Mouse (Mus musculus): Measurements from ENCODE around the gene Nfxl1. TPM values are rescaled to one million over a fixed set of nuclear protein-coding genes. Genes with fewer than 3 reads are reported as not detected.
"Not testable (repeated sequence)": the region's sequence is repeated elsewhere in the genome, so short reads cannot be mapped to it uniquely, and the experiment has no call there.

Gene Nfxl1
- polyA plus RNA-seq, 1 experiment from 2014 or later = 18.0 TPM

GRCm38 (mm10) chr5:72565621-72566020 is 6.1 kb upstream of the Nfxl1 start:
- H3K27me3 ChIP-seq (ENCODE audit: insufficient read depth, low read length) = no peaks in the 10 kb centered on the region
- H3K9me3 ChIP-seq (ENCODE audit: low read length) = peaks cover 12% of the 10 kb centered on the region
- H3K4me1 ChIP-seq (ENCODE audit: insufficient read depth, low read length) = no peaks in the 10 kb centered on the region
- no peak overlapping the region for H3K4me2 ChIP-seq (replicated peaks; ENCODE audit: low read depth, low read length)
- 80% methylated on average over 5 of the region's 5 CpGs for WGBS
- H3K4me3 ChIP-seq (ENCODE audit: low read length) = no peak overlapping the region
- no peaks in the 10 kb centered on the region for H3K36me3 ChIP-seq (ENCODE audit: insufficient read depth, low read length)
- no peak overlapping the region for H3K27ac ChIP-seq (ENCODE audit: low read length)
- H3K9ac ChIP-seq (replicated peaks; ENCODE audit: low read length) = no peak overlapping the region
- ATAC-seq (ENCODE audit: low FRiP score, low TSS enrichment) = no peak

DNA sequence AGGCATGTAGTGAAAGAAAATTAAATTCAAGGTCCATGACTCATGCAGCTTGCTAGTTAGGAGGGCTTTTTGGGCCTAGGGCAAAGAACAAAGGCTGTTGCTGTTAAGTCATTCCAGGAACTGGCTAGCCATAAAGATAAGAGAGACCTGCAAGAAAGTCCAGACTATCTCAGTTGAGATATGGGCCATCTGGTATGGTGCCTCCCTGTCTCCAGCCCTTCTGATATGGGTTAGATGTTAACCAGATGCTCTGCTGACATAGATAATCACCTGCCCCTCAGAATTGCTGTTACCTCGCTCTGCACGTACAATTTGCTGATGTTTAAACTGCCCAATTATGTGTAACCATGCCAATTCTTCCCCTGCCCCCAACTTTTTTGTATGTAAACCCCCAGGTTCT is 3.7 kb upstream of the Nfxl1 start:
- not testable (repeated sequence) for H3K4me2 ChIP-seq (replicated peaks; ENCODE audit: low read depth, low read length); H3K27ac ChIP-seq (ENCODE audit: low read length); H3K4me3 ChIP-seq (ENCODE audit: low read length); H3K4me1 ChIP-seq (ENCODE audit: insufficient read depth, low read length); ATAC-seq (ENCODE audit: low FRiP score, low TSS enrichment); H3K9me3 ChIP-seq (ENCODE audit: low read length); H3K36me3 ChIP-seq (ENCODE audit: insufficient read depth, low read length); H3K9ac ChIP-seq (replicated peaks; ENCODE audit: low read length); H3K27me3 ChIP-seq (ENCODE audit: insufficient read depth, low read length)
- 91% methylated on average over 2 of the region's 2 CpGs for WGBS

GRCm38 (mm10) chr5:72560976-72561628 is 1.6 kb upstream of the Nfxl1 start:
- H3K27me3 ChIP-seq (ENCODE audit: insufficient read depth, low read length) = no peaks in the 10 kb centered on the region
- no peak overlapping the region for H3K4me3 ChIP-seq (ENCODE audit: low read length)
- H3K4me1 ChIP-seq (ENCODE audit: insufficient read depth, low read length) = peaks cover 6% of the 10 kb centered on the region; the same call in 1 of the 2 replicates
- ATAC-seq (ENCODE audit: low FRiP score, low TSS enrichment) = no peak
- H3K27ac ChIP-seq (ENCODE audit: low read length) = no peak overlapping the region
- 73% methylated on average over 3 of the region's 3 CpGs for WGBS
- H3K4me2 ChIP-seq (replicated peaks; ENCODE audit: low read depth, low read length) = no peak overlapping the region
- no peak overlapping the region for H3K9ac ChIP-seq (replicated peaks; ENCODE audit: low read length)
- H3K36me3 ChIP-seq (ENCODE audit: insufficient read depth, low read length) = no peaks in the 10 kb centered on the region
- no peaks in the 10 kb centered on the region for H3K9me3 ChIP-seq (ENCODE audit: low read length)

DNA sequence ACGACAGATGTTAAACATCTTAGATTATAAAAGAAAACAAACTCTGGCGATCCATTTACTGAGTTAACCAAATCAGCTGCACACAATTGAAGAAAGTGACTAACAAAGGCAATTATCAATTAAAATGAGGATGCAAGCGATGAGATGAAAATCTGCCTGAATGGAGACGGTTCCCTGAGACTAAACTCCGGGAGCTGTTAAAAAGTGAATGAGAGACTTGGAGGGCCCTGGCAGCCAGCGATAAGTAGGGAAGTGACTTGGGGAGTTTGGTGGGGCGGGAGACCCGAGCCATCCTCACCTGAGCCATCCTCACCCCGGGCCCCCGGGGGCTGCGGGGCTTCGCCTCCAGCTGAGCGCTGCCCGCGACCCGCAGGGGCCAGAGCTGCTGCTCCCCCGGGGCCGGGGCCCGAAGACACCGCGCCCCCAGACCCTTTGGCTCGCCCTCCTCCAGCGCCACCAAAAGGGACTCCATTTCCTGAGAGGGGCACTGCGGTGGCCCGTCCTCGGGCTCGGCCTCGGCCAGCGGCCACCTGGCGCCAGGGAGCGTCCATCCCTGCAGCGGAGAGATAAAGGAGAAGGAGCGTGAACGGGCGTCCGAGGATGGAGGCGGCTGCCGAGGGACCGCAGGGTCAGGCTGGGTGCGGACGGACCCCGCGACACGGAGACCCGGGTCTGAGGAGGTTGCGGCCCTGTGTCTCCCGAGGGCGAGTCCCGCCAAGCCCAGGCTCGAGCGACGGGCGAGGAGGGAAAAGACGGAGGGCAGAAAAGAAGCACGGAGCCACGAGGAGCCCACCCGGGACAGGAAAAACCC is 563 bp downstream of the Nfxl1 start:
- H3K4me2 ChIP-seq (replicated peaks; ENCODE audit: low read depth, low read length) = peak overlapping the region; percentile 80
- peak; percentile 86 for ATAC-seq (ENCODE audit: low FRiP score, low TSS enrichment)
- H3K36me3 ChIP-seq (ENCODE audit: insufficient read depth, low read length) = peaks cover 5% of the 10 kb centered on the region
- no peaks in the 10 kb centered on the region for H3K9me3 ChIP-seq (ENCODE audit: low read length)
- peak overlapping the region; percentile 76 for H3K27ac ChIP-seq (ENCODE audit: low read length)
- peak overlapping the region; percentile 95 for H3K9ac ChIP-seq (replicated peaks; ENCODE audit: low read length)
- peak overlapping the region; percentile 79 for H3K4me3 ChIP-seq (ENCODE audit: low read length)
- H3K27me3 ChIP-seq (ENCODE audit: insufficient read depth, low read length) = no peaks in the 10 kb centered on the region
- under 1% methylated on average over 57 of the region's 57 CpGs for WGBS
- H3K4me1 ChIP-seq (ENCODE audit: insufficient read depth, low read length) = peaks cover 6% of the 10 kb centered on the region; the same call in 1 of the 2 replicates

GRCm38 (mm10) chr5:72556245-72556644 is 3.2 kb downstream of the Nfxl1 start:
- Histone ChIP-seq H3K9ac (replicated peaks; ENCODE audit: low read length) (no peak overlapping the region), H3K36me3 (ENCODE audit: insufficient read depth, low read length) (peaks cover 16% of the 10 kb centered on the region), H3K27me3 (ENCODE audit: insufficient read depth, low read length) (no peaks in the 10 kb centered on the region), H3K4me2 (replicated peaks; ENCODE audit: low read depth, low read length) (no peak overlapping the region), H3K27ac (ENCODE audit: low read length) (no peak overlapping the region), H3K4me1 (ENCODE audit: insufficient read depth, low read length) (peaks cover 6% of the 10 kb centered on the region; the same call in 1 of the 2 replicates), H3K9me3 (ENCODE audit: low read length) (no peaks in the 10 kb centered on the region), H3K4me3 (ENCODE audit: low read length) (no peak overlapping the region)
- 65% methylated on average over 3 of the region's 3 CpGs for WGBS
- ATAC-seq (ENCODE audit: low FRiP score, low TSS enrichment) = no peak

- Histone ChIP-seq H3K4me3 (ENCODE audit: low read length) (no peak overlapping the region), H3K27ac (ENCODE audit: low read length) (no peak overlapping the region), H3K4me1 (ENCODE audit: insufficient read depth, low read length) (no peaks in the 10 kb centered on the region), H3K9ac (replicated peaks; ENCODE audit: low read length) (no peak overlapping the region), H3K9me3 (ENCODE audit: low read length) (no peaks in the 10 kb centered on the region), H3K4me2 (replicated peaks; ENCODE audit: low read depth, low read length) (no peak overlapping the region), H3K36me3 (ENCODE audit: insufficient read depth, low read length) (peaks cover 19% of the 10 kb centered on the region), H3K27me3 (ENCODE audit: insufficient read depth, low read length) (no peaks in the 10 kb centered on the region)
- ATAC-seq (ENCODE audit: low FRiP score, low TSS enrichment) = no peak
- 93% methylated on average over 3 of the region's 3 CpGs for WGBS
These were observed 8.3 kb downstream of the Nfxl1 start for GRCm38 (mm10) chr5:72551209-72551608.

DNA sequence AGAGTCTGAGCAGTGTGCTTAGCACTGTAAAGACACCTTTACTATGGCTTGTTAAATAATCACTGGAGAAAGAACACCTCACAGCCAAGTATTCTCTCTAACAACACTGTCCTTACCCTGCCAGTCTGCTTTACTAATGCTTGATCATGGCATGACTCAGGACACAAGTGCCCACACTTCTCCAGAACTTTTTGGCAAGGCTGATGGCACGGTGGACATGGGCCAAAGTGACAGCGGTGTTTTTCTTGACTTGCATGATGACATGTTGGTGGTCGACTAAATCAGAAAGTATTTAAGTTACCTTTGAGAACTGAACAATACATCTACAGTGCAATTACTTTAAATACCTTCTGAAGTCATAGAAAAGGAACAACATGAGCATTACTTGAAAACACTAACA is 30.6 kb downstream of the Nfxl1 start:
- 96% methylated on average over 3 of the region's 3 CpGs for WGBS
- H3K4me1 ChIP-seq (ENCODE audit: insufficient read depth, low read length) = no peaks in the 10 kb centered on the region

GRCm38 (mm10) chr5:72513808-72514207 is 45.7 kb downstream of the Nfxl1 start:
- WGBS = 84% methylated on average over 5 of the region's 5 CpGs

More for the DNA sequence above, 30.6 kb downstream of the Nfxl1 start:
- no peak overlapping the region for H3K9ac ChIP-seq (replicated peaks; ENCODE audit: low read length)
- no peak overlapping the region for H3K27ac ChIP-seq (ENCODE audit: low read length)
- no peaks in the 10 kb centered on the region for H3K27me3 ChIP-seq (ENCODE audit: insufficient read depth, low read length)
- H3K4me3 ChIP-seq (ENCODE audit: low read length) = no peak overlapping the region
- no peak for ATAC-seq (ENCODE audit: low FRiP score, low TSS enrichment)
- no peak overlapping the region for H3K4me2 ChIP-seq (replicated peaks; ENCODE audit: low read depth, low read length)
- peaks cover 4% of the 10 kb centered on the region; the same call in 1 of the 2 replicates for H3K9me3 ChIP-seq (ENCODE audit: low read length)
- peaks cover 37% of the 10 kb centered on the region for H3K36me3 ChIP-seq (ENCODE audit: insufficient read depth, low read length)

DNA sequence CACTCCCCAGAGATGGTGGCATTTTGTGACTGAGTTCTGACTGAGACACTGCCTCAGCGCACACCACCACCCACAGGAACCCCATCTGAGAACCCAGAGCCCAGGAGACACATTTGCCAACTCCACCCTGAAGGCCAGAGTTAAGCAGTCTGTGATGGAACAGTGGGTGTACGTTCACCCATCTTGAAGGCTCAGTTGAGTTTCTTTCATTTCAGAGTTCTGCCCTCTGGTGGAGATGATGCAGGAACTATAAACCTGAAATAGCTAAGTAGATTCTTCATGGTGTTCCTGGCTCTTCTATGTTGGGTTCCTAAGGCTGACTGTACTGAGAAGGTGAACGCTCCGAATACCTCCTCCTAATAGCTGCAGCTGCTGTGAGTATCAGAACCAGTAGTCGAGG is 53.7 kb downstream of the Nfxl1 start:
- 0 out of 2 replicates have a peak, but pooled peaks have one; percentile 17 for ATAC-seq (ENCODE audit: low FRiP score, low TSS enrichment)
- no peak overlapping the region for H3K4me2 ChIP-seq (replicated peaks; ENCODE audit: low read depth, low read length)
- H3K27ac ChIP-seq (ENCODE audit: low read length) = no peak overlapping the region
- peaks cover 7% of the 10 kb centered on the region; the same call in 1 of the 2 replicates for H3K4me1 ChIP-seq (ENCODE audit: insufficient read depth, low read length)
- no peak overlapping the region for H3K4me3 ChIP-seq (ENCODE audit: low read length)
- WGBS = 71% methylated on average over 5 of the region's 5 CpGs
- H3K27me3 ChIP-seq (ENCODE audit: insufficient read depth, low read length) = peaks cover 25% of the 10 kb centered on the region
- no peaks in the 10 kb centered on the region for H3K36me3 ChIP-seq (ENCODE audit: insufficient read depth, low read length)
- H3K9me3 ChIP-seq (ENCODE audit: low read length) = no peaks in the 10 kb centered on the region
- no peak overlapping the region for H3K9ac ChIP-seq (replicated peaks; ENCODE audit: low read length)

More at GRCm38 (mm10) chr5:72513808-72514207, 45.7 kb downstream of the Nfxl1 start:
- no peak overlapping the region for H3K4me2 ChIP-seq (replicated peaks; ENCODE audit: low read depth, low read length)
- H3K27ac ChIP-seq (ENCODE audit: low read length) = no peak overlapping the region
- peaks cover 3% of the 10 kb centered on the region; the same call in 1 of the 2 replicates for H3K4me1 ChIP-seq (ENCODE audit: insufficient read depth, low read length)
- no peaks in the 10 kb centered on the region for H3K9me3 ChIP-seq (ENCODE audit: low read length)
- H3K36me3 ChIP-seq (ENCODE audit: insufficient read depth, low read length) = peaks cover 29% of the 10 kb centered on the region
- no peaks in the 10 kb centered on the region for H3K27me3 ChIP-seq (ENCODE audit: insufficient read depth, low read length)
- H3K9ac ChIP-seq (replicated peaks; ENCODE audit: low read length) = no peak overlapping the region
- no peak for ATAC-seq (ENCODE audit: low FRiP score, low TSS enrichment)
- no peak overlapping the region for H3K4me3 ChIP-seq (ENCODE audit: low read length)

All from kidney, embryonic 16.5 days (tissue).